Mouse (Mus musculus) gastrocnemius, adult 8-10 months (tissue): Measurements from ENCODE around the gene Cdc6. TPM values are rescaled to one million over a fixed set of nuclear protein-coding genes. Genes with fewer than 3 reads are reported as not detected.
"Not testable (repeated sequence)": the region's sequence is repeated elsewhere in the genome, so short reads cannot be mapped to it uniquely, and the experiment has no call there.

Source experiments
- DNase-seq, 2 experiments: peaks; one replicate each; pipeline ENCODE4 v3.0.0; 2022; ENCODE audit warnings: low spot score in 2 of 2
- total RNA-seq, 4 experiments: library from RNA; stranded (reverse); gene quantifications; 2 replicates each; pipeline ENCODE4 v1.2.4; 2022

Cdc6 gene
- total RNA-seq, 4 experiments from 2014 or later, result 0.07 to 0.13 TPM; not detected in 2

DNA sequence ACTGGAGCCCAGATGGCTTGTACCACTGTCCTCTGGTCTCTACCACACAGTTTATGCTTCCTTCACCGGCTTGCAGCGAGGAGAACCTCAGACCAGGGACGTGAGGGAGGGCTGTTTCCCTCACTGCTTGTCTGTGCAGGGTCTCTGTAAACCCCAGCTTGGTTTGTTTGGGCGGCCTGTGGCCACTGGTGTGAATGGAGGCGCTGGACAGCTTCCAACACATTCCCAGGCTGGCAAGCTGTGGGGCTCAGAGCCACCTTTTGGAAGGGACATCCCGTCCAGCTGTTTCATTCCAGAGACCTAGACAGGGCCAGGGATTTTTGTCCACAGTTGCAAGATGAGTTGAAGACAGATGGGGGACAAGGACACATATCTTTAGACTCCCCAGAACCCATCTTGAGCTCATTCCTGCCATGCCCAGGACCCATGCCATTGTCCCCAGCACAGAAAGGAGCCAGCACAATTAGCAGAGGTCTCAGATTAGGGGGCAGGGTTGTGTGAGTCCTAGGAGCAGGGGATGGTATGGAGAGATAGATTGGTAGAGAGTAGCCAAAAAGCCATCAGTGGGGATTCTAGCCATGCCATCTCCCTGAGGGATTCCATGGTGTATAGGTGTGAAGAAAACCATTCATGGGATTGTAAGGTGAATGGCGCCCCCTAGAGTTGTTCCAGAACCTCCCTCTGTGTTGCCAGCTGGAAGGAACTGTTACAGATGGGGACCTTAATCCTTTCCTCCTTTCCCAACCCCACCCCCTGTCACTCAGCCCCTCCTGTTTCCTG lies 24.1 kb downstream of the Cdc6 start:
- DNase-seq, result peak in 1 of 2 experiments; percentile 50

DNA sequence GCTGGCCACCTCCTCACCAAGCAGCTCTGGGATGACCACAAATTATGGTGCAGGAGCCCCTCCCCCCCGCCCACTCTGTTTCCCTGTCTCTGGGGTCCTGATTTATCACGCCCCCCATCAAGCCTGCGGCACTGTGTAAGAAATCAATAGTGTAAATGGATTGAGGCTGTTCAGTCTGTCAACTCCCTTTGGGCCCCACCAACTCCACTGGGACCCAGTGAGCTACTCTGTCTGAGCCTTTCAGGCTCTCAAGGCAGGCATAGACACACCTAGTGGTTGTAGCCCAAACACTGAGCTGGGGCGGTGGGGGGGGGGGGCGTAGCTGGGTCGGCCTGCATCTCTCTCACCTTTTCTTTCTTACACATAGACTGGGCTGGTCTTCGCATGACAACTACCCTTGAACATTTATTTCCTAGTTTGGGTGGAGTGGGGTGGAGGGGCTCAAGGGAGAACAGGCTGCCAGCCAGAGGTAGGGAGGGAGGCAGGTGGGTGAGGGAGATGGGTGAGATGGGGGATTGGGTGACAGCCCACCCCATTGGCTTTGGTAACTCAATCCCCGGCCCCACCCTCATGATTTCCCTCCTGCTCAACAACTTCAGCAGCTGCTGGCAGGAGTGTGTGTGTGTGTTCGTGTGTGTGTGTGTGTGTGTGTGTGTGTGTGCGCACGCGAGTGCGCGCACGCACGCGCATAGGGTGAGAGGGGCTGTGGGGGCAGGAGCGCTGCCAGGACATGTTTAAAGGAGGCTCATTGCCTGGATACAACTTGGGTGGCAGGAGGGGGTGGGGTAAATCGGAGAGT lies 24.9 kb downstream of the Cdc6 start:
- no peak for DNase-seq

DNA sequence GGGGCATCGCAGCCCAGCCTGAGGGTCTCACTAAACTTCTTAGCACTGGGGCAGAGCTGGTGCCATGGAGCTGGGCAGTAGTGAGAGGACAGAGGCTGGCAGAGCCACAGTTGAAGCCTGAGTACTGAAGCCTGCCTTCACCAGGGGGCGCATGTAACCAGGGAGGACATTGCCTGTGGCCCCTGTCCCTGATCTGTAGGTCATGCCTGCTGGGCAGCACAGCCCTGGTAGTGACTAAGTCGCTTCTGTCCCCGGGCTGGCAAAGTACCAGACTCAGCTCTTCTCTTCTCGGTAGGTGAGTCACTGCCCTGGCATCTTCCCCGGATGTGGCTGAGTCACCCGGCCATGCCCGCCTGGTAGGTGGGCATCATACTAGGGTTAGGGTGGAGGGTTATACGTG lies 25.6 kb downstream of the Cdc6 start:
- DNase-seq, result peak; percentile 69 to 78

DNA sequence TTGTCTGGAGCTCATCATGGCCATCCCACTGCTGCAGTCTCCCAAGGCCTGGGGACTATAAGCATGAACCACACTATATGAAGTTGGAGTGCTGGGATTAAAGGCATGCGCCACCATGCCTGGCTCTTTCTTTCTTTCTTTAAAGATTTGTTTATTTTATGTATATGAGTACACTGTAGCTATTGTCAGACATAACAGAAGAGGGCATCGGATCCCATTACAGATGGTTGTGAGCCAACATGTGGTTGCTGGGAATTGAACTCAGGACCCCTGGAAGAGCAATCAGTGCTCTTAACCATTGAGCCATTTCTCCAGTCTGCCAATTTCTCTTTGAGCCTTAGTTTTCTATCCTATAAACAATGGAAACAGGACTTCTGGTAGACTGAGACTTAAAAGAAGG lies 26.2 kb downstream of the Cdc6 start:
- not testable (repeated sequence) for DNase-seq

DNA sequence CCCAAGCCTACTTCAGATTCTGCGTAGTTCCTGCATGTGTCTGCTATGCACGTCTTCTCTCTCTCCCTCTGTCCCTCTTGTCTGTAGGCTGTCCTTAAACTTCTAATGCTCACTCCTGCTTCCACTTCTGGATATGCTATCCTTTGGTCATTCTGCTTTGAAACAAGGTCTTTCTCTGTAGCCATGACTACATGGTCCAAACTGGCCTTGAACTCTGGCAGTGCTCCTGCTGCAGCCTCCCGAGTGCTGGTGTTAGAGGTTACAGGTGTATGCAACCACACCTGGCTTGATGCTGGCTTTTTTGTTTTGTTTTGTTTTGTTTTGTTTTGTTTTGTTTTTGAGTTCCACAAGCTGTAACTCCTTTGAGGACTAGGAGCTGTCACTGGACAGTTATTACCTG lies 26.8 kb downstream of the Cdc6 start:
- DNase-seq, result no peak

DNA sequence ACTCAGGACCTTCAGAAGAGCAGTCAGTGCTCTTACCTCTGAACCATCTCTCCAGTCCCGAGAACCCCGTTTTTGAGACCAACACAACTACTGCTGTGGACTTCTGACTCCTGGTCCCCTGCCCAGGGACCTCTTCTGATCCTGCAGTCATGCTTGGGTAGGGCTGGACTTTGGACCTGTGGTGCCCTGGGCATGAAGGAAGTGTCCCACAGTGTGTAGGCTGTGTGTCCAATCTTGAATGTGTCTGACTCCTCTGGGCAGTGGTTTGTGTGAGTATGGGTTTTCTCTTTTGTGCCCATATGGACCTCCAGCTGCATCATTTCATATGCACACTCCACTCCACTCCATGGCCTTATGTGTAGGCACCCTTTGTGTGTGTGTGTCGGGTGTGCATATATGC lies 27.5 kb downstream of the Cdc6 start:
- no peak for DNase-seq

DNA sequence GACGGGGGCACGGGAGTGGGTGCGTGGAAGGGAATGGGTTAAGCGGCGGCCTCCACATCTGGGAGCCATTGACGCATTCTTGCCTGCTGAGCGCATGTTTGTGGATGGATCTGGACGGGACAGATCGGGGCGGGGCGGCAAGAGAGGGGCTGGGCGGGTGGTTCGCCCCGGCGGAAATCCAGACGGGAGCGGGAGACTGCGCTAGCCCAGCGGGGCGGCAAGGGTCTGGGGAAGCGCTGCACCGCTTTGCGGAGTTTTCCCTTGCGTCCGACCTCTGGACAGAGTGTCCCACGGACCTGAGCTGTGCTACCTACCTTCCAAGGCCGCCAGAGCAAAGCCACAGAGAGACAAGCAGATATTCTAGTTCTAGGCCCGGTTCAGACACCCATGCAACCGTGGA lies 28.6 kb downstream of the Cdc6 start:
- DNase-seq, result peak in 1 of 2 experiments; percentile 62

DNA sequence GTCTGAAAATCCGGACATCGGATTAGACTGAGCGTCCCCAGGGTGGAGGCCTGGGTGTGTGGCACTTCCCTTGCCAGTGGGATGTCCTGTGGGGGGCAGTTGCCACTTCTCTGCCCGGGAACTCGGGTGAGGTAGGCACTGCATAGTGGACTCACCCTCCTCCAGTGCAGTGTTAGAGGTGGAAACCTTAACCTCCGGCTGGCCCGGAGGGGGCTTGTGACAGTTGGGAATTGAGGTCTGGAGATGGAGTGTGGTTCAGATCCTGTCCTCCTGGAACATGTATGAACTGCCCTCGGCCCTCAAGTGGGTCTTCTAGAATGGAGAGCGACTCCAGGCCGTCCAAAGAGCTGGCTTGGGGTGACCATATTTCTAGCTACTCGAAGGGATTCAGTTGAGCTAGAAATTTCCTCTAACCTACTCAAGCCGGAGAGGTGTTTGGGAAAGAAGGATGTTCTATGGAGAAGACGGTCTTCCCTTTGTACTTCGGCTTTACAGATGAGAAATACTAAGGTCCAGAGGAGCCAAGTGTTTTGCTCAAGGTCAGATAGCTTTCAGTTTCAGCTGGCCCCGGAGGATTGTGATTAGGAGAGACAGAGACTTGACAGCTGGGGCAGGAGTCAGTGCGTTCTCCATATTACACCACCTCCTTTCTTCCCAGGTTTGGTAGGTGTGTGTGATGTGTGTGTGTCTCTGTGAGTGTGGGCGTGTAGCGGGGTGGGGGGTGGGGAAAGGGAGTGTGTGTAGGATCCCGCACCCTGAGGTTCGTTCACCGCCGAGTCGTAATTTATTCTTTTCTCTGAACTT lies 29.2 kb downstream of the Cdc6 start:
- DNase-seq, result no peak

DNA sequence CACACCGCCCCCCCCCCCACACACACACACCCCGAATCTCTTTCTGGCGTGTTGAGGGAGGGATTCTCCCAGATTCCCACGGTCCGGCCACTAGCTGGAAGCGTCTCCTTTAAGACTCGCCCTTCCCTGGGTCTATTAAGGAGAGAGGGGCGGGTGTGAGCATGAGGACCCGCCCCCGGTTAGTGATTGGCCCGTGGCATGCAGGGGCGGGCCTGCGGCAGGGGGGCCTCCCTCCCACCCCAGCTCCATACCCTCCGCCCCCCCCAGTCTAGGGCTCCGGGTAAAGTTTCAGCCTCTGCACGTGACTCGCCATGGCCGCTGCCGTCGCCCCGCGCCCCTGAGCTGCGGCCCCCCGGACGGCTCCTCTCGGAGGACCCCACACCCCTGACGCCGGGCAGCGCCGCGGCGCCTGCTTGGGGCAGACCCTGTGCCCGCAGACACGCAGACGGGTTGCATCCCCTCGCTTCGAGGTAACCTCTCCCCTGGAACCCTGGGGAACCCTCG lies 29.9 kb downstream of the Cdc6 start:
- peak; percentile 85 to 90 for DNase-seq

DNA sequence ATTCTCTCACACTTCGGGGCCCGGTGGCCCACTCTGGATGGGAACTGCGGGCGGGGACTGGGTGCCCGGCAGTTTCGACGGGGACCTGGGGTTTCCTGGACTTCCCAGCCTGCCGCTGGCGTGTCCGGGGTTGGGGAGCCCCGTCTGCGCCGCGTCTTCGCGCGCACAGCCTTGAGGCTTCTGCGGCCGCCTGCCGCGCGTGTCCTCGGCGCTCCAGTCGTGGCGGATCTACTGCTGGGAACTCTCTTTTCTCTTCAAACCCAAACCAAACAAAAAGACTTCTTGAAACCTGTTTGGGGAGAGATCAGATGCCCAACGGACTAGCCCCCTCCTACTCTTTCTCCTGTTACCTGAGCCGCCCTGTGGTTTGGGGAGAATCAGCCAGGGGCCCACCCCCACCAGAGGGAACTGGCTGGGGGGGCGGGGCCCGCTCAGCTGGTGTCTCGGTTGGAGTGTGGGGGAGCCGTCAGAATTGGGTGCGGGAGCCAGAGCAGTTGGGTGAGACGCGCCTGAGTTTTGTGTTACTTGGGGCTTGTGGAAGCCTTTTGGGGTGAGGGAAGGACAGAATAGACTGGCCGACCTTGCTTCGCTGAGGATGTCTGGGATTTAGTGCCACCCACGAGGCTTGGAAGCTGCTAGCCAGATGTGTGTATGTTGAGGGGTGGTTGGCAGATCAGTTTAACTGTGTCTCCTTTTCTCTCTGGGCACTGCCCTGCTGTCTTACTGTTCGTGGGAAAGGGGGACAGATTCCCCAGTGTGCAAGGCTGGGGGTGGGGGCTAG lies 30.5 kb downstream of the Cdc6 start:
- DNase-seq, result no peak

DNA sequence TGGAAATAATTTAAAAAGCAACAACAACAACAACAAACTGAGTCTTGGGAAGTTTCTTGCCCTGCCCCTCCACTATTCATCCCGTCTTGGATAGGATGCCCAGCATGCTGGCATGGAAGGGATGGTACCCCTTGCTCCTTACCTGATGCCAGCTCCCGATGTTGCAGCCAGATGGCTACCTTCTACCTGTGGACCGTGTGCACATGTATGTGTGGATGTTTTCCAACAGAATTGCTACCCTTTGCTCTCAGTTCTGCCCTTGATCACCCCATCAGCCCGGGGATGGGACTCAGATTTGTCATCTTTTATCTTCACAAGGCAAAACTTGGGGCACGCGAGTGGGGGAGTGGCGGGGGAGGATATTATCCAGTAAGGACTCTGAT lies 31.1 kb downstream of the Cdc6 start:
- no peak for DNase-seq

DNA sequence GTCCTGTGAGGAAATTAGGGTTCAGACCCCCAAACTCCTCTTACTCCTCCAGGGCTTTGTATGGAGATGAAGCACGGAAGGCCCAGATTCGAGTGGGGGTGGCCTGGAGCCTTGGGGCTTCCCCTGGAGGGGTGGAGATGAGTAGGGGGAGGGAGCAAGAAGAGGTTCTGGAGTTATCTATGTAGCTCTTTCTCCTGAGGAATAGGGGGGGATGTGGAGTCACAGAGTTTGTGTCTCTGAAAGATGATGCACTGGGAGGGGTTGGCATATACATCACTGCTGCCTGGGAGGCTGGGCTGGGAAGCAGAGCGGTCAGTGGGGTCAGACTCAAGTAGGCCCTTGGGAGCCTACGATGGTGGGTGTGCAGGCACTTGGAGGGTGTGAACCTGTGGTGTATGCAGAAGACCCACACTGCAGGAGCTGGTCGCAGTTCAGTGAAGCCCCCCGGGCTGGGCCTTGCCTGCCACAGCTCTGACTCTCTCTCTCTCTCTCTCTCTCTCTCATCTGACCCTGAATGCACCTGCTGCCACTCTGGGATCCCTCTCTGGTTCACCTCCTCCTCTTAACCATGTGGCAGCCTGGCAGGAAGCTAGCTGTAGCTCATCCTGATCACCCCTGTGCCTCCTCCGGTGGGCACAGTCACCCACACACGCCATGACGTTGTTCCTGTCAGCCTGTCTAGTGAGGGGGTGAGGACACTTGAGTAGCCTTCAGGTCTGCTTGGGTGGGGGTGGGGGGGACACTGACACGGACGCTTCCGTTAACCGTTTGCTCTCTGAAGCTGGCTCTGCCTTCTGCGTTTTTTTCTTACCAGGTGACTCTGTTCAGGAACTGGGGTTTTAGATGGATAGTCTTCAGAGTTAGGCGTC lies 31.7 kb downstream of the Cdc6 start:
- DNase-seq, result no peak

DNA sequence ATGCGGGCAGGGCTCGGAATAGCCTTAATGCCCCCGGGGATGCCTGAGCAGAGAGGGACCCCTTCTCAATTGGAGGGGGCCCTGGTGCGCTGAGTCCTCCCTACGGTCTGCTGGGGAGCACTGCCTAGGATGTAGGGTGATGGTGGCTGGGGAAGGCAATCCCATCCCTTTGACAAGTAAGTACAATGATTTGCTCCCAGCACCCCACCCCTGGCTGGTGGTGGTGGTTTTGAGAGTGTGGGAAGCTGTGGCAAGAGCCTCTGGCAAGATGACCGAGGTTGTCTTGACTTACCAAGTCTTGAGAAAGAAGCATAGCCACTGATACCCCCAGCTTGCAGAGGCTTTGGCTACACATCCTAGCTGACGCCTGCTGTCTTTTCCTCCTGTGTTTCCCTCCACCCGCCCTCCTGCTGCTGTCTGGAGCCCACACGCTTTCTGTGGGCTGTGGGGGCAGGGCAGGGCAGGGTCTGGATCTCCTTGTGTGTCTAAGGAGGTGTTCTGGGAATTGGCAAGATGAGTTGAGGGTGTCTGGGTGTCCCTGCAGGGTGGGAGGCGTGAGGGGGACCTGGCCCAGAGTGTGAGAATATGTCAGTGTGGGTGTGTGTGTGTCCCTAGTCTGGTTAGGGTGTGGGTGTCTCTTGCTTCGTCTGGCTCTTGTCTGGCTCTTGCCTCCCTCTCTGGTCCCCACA lies 32.5 kb downstream of the Cdc6 start:
- DNase-seq, result no peak

DNA sequence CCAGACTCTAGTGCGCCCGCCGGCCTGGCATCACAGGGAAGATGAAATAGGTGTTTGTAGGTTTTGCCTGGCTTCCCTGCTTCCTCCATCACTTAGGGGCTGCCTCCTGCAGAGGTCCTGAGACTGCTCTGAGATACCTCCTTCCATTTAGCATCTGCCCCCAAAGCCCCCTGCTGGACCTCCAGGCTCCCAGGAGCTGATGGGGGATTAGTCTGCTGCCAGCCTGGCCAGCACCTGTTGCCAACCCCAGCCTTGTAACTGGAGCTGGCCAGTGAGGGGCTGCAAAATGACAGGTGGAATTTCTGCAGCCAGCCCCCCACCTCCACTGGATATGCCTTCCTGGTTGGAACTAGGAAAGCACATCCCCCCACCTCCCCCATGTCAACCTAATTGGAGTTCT lies 33.2 kb downstream of the Cdc6 start:
- no peak for DNase-seq

DNA sequence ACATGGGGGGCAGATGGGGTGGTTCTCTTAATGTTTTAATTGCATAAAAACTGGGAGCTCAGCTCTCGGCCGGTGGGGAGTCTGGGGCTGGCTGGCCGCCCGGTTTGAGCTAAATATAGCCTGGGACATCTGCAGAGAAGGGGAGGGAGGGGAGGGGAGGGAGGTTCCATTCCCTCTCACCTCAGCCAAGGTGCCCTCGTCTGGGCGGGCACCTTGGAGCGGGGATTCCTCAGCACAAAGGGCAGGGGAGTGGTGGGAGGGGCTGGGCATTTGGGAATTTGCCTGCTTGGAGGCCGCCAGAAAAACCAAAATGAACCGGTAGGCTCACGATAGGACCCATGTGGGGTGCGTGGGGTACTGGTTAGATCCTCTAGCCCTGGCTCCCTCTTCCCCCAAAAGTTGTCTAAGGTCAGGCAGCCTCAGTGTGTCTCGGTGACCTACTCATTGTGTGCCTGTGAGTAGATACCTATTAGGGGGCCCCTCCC lies 33.8 kb downstream of the Cdc6 start:
- DNase-seq, result peak in 1 of 2 experiments; percentile 72

DNA sequence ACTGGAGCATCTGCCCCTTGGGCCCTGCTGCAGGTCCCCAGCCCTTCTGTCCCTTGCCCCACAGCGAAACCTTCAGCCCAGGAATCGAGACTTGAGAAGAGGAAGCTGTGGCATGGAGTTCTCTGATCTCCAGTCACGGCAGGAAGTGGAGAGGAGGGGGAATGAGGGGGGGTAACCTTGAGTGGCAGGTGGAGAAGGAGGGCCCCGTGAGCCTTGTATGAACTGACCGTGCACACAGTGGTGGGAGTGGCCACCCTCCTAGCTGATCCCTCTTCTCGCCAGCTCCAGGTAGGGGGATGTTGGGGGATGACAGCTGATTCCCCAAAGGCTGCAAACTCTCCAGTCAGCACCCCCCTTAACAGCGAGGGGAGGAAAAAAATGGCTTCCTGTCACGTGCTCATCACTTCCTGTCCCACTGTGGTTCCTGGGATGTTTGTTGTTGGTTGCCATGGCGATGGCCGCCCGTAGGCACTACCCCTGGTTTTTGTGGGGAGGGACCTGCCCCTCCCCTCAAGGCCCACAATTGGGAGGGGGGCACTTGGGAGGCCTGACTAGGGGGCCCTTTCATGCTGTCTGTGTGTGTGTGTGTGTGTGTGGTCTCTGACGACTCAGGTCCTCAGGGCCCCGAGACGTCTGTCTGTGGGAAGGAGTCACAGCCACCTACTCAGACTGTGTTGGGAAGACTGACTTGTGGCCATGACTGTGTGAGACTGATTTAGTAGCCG lies 34.4 kb downstream of the Cdc6 start:
- peak; percentile 68 to 69 for DNase-seq

DNA sequence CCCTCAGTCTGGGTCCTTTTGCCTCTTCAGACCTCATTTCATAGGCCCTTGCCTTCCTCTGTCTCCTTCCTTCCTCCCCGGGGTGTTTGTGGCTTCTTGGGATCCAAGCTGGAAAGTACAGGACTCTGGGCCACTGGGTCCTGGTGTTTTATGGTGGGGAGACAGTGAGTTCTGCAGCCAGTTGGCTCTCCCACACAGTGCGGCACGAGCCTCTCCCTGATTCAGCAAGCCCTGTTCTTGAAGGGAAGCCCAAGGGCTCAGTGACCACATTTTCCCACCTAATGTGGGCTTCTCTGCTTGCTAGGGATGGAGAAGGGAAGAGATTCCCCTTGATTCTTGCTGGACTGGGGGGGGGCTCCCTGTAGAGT lies 34.9 kb downstream of the Cdc6 start:
- no peak for DNase-seq

DNA sequence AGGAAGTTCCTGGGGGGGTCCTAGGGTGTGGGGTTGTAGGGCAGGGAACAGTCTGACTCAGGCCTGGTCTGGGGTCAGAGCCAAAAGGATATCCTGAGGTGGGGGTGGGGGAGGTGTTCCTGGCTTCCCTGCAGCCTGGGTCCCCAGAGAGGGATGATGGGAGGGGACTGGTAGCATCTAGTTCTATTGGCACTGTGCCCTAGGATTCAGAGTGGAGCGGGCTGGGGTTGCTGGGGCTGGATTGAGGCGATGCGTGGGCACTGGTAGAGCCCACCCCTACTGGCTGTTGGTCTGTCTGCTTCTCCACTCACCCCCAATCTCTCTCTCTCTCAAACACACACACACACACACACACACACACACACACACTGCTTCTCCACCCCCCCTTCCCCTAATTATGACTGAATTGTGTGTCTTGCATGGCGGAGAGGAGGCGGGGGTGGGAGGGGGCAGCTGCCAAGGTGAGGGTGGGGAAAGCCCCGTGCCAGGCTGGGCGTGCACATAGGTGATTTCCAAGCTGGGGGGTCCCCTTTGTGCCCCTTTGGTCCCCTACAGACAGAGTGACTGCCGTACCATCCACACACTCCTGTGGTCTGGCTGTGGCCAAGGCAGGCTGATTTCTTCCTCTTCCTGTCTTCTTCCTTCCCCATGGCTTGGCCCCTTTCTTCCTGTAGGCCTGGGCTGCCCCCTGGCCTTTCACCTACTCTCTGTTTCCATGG lies 35.5 kb downstream of the Cdc6 start:
- DNase-seq, result no peak
